Mouse (Mus musculus): ENCODE results near the gene Ccdc173.
"Not testable (repeated sequence)": the region's sequence is repeated elsewhere in the genome, so short reads cannot be mapped to it uniquely, and the experiment has no call there.

The Ccdc173 gene

GRCm38 (mm10) chr2:69789429-69790069 lies at the start of gene Ccdc173, which contains the start of gene Phospho2:
TSS of gene Ccdc173 (minus strand) at chr2:69789575.
TSS of gene Phospho2 (plus strand) at chr2:69789623.
- peak; percentile 96 to 98 for DNase-seq

GRCm38 (mm10) chr2:69838707-69839106 lies 49.3 kb upstream of the Ccdc173 start:
- no peak for DNase-seq

- DNase-seq = no peak
Measured at GRCm38 (mm10) chr2:69837996-69838395, 48.6 kb upstream of the Ccdc173 start.

- DNase-seq = no peak
Measured at GRCm38 (mm10) chr2:69837244-69837967, 48.0 kb upstream of the Ccdc173 start.

GRCm38 (mm10) chr2:69830116-69830515 lies 40.7 kb upstream of the Ccdc173 start:
- no peak for DNase-seq

GRCm38 (mm10) chr2:69829680-69830079 lies 40.3 kb upstream of the Ccdc173 start:
- no peak for DNase-seq

GRCm38 (mm10) chr2:69828031-69828430 lies 38.7 kb upstream of the Ccdc173 start:
- DNase-seq = no peak

GRCm38 (mm10) chr2:69826380-69826779 lies 37.0 kb upstream of the Ccdc173 start:
- no peak for DNase-seq

- no peak for DNase-seq
Measured at GRCm38 (mm10) chr2:69825898-69826297, 36.5 kb upstream of the Ccdc173 start.

GRCm38 (mm10) chr2:69823129-69823677 lies 33.8 kb upstream of the Ccdc173 start:
- DNase-seq = peak; percentile 20 to 29

GRCm38 (mm10) chr2:69822361-69823128 lies 33.2 kb upstream of the Ccdc173 start:
- DNase-seq = peak; percentile 24 to 34

GRCm38 (mm10) chr2:69821711-69822110 lies 32.3 kb upstream of the Ccdc173 start, which contains the start of gene Klhl23:
TSS of gene Klhl23 (plus strand) at chr2:69821944.
- peak; percentile 7 to 11 for DNase-seq

GRCm38 (mm10) chr2:69820201-69820600 lies 30.8 kb upstream of the Ccdc173 start:
- no peak for DNase-seq

- DNase-seq = no peak
Measured at GRCm38 (mm10) chr2:69818350-69819085, 29.1 kb upstream of the Ccdc173 start.

- DNase-seq = no peak
Measured at GRCm38 (mm10) chr2:69816575-69816974, 27.2 kb upstream of the Ccdc173 start.

GRCm38 (mm10) chr2:69811349-69811748 lies 22.0 kb upstream of the Ccdc173 start:
- DNase-seq = not testable (repeated sequence)

- DNase-seq = no peak
Measured at GRCm38 (mm10) chr2:69810169-69810568, 20.8 kb upstream of the Ccdc173 start.

GRCm38 (mm10) chr2:69804663-69805062 lies 15.3 kb upstream of the Ccdc173 start:
- not testable (repeated sequence) for DNase-seq

GRCm38 (mm10) chr2:69803756-69804155 lies 14.4 kb upstream of the Ccdc173 start:
- DNase-seq = no peak

- DNase-seq = peak; percentile 75 to 78
Measured at GRCm38 (mm10) chr2:69802911-69803312, 13.5 kb upstream of the Ccdc173 start.

GRCm38 (mm10) chr2:69790722-69791121 lies 1.3 kb upstream of the Ccdc173 start:
- DNase-seq = no peak

GRCm38 (mm10) chr2:69790285-69790684 lies 910 bp upstream of the Ccdc173 start:
- DNase-seq = peak; percentile 83 to 87

Measured in thymus, postnatal 36 days (tissue).